Mouse (Mus musculus): ENCODE data around the gene Gm37240. TPM values are rescaled to one million over a fixed set of nuclear protein-coding genes. Genes with fewer than 3 reads are reported as not detected.

Gene Gm37240
- total RNA-seq, 1 experiment = 1.2 TPM

DNA sequence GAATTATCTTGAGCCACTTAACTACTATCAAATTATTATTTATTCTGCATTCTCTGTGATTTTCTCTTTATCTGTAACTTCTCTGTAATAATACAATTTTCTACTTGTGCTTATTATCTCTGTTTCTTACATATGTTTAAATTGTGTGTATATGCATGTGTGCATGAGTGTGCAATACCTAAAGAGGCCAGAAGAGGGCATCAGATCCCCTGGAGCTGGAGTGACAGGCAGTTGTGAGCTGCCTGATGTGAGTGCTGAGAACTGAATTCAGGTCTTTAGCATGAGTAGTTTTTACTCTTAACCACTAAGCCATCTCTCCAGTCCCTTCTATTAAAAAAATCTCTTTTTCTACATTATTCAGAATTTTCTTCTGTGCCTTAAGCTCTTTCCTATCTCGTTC is 406.7 kb downstream of the Gm37240 start:
- no peaks in the 10 kb centered on the region for H3K9me3 ChIP-seq (ENCODE audit: control insufficient read depth, insufficient read depth, low read depth, low read length)
- TF ChIP-seq MAFK (IDR thresholded peaks at IDR 0.05; ENCODE audit: insufficient read depth, low read depth, low read length) (no peak), CHD2 (IDR thresholded peaks at IDR 0.05; ENCODE audit: low read depth, low read length) (no peak), ZNF384 (IDR thresholded peaks at IDR 0.05; ENCODE audit: low read depth, low read length) (no peak), ZC3H11A (IDR thresholded peaks at IDR 0.05; ENCODE audit: borderline replicate concordance, low read depth, low read length) (peak; percentile 34; the same call in 1 of the 2 replicates)
- no peak overlapping the region for H3K4me3 ChIP-seq (ENCODE audit: insufficient read depth in 1 of 2, low read depth in 1 of 2, low read length in 2 of 2, poor library complexity in 1 of 2, severe bottlenecking in 1 of 2)
- H3K4me1 ChIP-seq (ENCODE audit: control insufficient read depth in 2 of 2, insufficient read depth in 2 of 2, low read length in 2 of 2, poor library complexity in 1 of 2) = no peaks in the 10 kb centered on the region
- no peak overlapping the region for H3K27ac ChIP-seq (ENCODE audit: insufficient read depth, low read depth, low read length, poor library complexity, severe bottlenecking)
- H3K9ac ChIP-seq (ENCODE audit: insufficient read depth, low read depth, low read length, poor library complexity, severe bottlenecking) = no peak overlapping the region
- H3K36me3 ChIP-seq (ENCODE audit: control insufficient read depth, insufficient read depth, low read length, poor library complexity, severe bottlenecking) = no peaks in the 10 kb centered on the region
- DNase-seq (ENCODE audit: low read depth, low spot score) = no peak
- in situ Hi-C loops (cut with MboI; ENCODE audit: low sequenced_read_pairs in 2 of 2, unreplicated experiment in 2 of 2) = no loop called here

DNA sequence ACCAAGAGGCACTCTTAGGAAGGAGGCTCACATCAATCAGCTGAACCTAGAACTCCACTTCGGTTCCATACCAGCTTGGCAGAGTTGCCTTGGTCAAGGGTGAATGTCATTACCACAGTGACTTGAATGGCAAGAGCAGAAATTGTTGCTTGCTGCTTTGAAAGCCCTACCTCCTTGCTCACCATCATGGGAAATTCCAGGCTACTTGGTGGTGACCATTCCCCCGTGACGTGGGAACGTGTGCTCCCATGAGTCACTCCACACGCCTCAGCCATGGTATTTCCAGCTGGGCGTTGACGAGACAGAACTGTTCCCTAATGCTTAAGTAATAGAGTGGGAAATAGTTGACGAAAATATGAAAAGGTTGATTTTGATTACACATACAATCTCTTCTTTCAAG is 408.6 kb downstream of the Gm37240 start:
- no peak overlapping the region for H3K4me3 ChIP-seq (ENCODE audit: insufficient read depth in 1 of 2, low read depth in 1 of 2, low read length in 2 of 2, poor library complexity in 1 of 2, severe bottlenecking in 1 of 2)
- TF ChIP-seq HCFC1 (IDR thresholded peaks at IDR 0.05; ENCODE audit: borderline replicate concordance, insufficient read depth, low read length) (no peak), ZNF384 (IDR thresholded peaks at IDR 0.05; ENCODE audit: low read depth, low read length) (no peak), MAFK (IDR thresholded peaks at IDR 0.05; ENCODE audit: insufficient read depth, low read depth, low read length) (no peak), ZC3H11A (IDR thresholded peaks at IDR 0.05; ENCODE audit: borderline replicate concordance, low read depth, low read length) (no peak), CHD2 (IDR thresholded peaks at IDR 0.05; ENCODE audit: low read depth, low read length) (no peak)
- DNase-seq (ENCODE audit: low read depth, low spot score) = no peak
- no peaks in the 10 kb centered on the region for H3K9me3 ChIP-seq (ENCODE audit: control insufficient read depth, insufficient read depth, low read depth, low read length)
- H3K9ac ChIP-seq (ENCODE audit: insufficient read depth, low read depth, low read length, poor library complexity, severe bottlenecking) = no peak overlapping the region
- H3K4me1 ChIP-seq (ENCODE audit: control insufficient read depth in 2 of 2, insufficient read depth in 2 of 2, low read length in 2 of 2, poor library complexity in 1 of 2) = no peaks in the 10 kb centered on the region
- H3K27ac ChIP-seq (ENCODE audit: insufficient read depth, low read depth, low read length, poor library complexity, severe bottlenecking) = no peak overlapping the region
- no peaks in the 10 kb centered on the region for H3K36me3 ChIP-seq (ENCODE audit: control insufficient read depth, insufficient read depth, low read length, poor library complexity, severe bottlenecking)
- in situ Hi-C loops (cut with MboI; ENCODE audit: low sequenced_read_pairs in 2 of 2, unreplicated experiment in 2 of 2) = no loop called here

DNA sequence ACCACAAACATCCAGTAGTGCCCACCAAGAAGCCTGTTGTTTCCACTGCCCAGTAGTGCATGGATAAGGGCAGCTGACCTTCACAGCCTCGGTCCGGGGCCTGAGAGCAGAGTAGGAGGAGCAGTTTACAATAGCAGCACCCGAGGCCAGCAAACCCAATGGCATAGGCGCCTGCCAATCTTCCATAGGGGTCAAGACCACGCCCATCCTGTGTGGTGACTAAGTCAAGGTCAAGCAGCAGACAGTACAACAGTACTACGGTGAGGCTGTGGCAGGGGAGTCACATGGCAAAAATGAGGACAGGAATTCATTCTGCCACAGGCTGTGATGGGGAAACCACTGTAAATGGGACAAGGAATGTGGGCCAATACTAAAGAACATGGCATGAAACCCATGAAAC is 417.6 kb downstream of the Gm37240 start:
- no peaks in the 10 kb centered on the region for H3K36me3 ChIP-seq (ENCODE audit: control insufficient read depth, insufficient read depth, low read length, poor library complexity, severe bottlenecking)
- no peak for DNase-seq (ENCODE audit: low read depth, low spot score)
- TF ChIP-seq HCFC1 (IDR thresholded peaks at IDR 0.05; ENCODE audit: borderline replicate concordance, insufficient read depth, low read length) = no peak
- TF ChIP-seq ZC3H11A (IDR thresholded peaks at IDR 0.05; ENCODE audit: borderline replicate concordance, low read depth, low read length) = no peak
- TF ChIP-seq MAFK (IDR thresholded peaks at IDR 0.05; ENCODE audit: insufficient read depth, low read depth, low read length) = no peak
- TF ChIP-seq ZNF384 (IDR thresholded peaks at IDR 0.05; ENCODE audit: low read depth, low read length) = no peak
- no peak for TF ChIP-seq CHD2 (IDR thresholded peaks at IDR 0.05; ENCODE audit: low read depth, low read length)
- in situ Hi-C loops (cut with MboI; ENCODE audit: low sequenced_read_pairs in 2 of 2, unreplicated experiment in 2 of 2) = no loop called here
- no peak overlapping the region for H3K9ac ChIP-seq (ENCODE audit: insufficient read depth, low read depth, low read length, poor library complexity, severe bottlenecking)
- H3K4me1 ChIP-seq (ENCODE audit: control insufficient read depth in 2 of 2, insufficient read depth in 2 of 2, low read length in 2 of 2, poor library complexity in 1 of 2) = no peaks in the 10 kb centered on the region
- H3K27ac ChIP-seq (ENCODE audit: insufficient read depth, low read depth, low read length, poor library complexity, severe bottlenecking) = no peak overlapping the region
- H3K9me3 ChIP-seq (ENCODE audit: control insufficient read depth, insufficient read depth, low read depth, low read length) = no peaks in the 10 kb centered on the region
- no peak overlapping the region for H3K4me3 ChIP-seq (ENCODE audit: insufficient read depth in 1 of 2, low read depth in 1 of 2, low read length in 2 of 2, poor library complexity in 1 of 2, severe bottlenecking in 1 of 2)

DNA sequence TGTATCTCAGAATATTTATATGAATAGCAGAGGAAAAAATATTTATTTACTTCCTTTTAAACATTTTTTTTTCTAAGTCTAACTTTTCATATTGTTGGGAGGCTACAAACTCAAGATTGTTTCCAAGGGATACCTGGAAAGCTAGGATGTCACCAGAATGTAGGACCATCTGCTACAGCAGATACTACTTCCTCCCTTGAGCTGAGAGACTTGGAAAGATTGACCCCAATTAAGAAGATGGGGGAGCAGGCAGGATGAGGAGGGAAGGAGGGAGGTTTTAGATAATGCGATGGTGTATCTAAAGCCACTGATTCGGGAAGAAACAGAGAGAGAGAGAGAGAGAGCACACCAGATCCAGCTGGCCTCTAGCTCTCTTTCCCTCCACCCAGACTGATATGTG is 418.3 kb downstream of the Gm37240 start:
- H3K4me1 ChIP-seq (ENCODE audit: control insufficient read depth in 2 of 2, insufficient read depth in 2 of 2, low read length in 2 of 2, poor library complexity in 1 of 2) = no peaks in the 10 kb centered on the region
- H3K9me3 ChIP-seq (ENCODE audit: control insufficient read depth, insufficient read depth, low read depth, low read length) = no peaks in the 10 kb centered on the region
- no peak for TF ChIP-seq ZC3H11A (IDR thresholded peaks at IDR 0.05; ENCODE audit: borderline replicate concordance, low read depth, low read length)
- TF ChIP-seq MAFK (IDR thresholded peaks at IDR 0.05; ENCODE audit: insufficient read depth, low read depth, low read length) = no peak
- no peak for TF ChIP-seq HCFC1 (IDR thresholded peaks at IDR 0.05; ENCODE audit: borderline replicate concordance, insufficient read depth, low read length)
- TF ChIP-seq ZNF384 (IDR thresholded peaks at IDR 0.05; ENCODE audit: low read depth, low read length) = no peak
- TF ChIP-seq CHD2 (IDR thresholded peaks at IDR 0.05; ENCODE audit: low read depth, low read length) = no peak
- no peak overlapping the region for H3K27ac ChIP-seq (ENCODE audit: insufficient read depth, low read depth, low read length, poor library complexity, severe bottlenecking)
- no peak overlapping the region for H3K4me3 ChIP-seq (ENCODE audit: insufficient read depth in 1 of 2, low read depth in 1 of 2, low read length in 2 of 2, poor library complexity in 1 of 2, severe bottlenecking in 1 of 2)
- H3K9ac ChIP-seq (ENCODE audit: insufficient read depth, low read depth, low read length, poor library complexity, severe bottlenecking) = no peak overlapping the region
- H3K36me3 ChIP-seq (ENCODE audit: control insufficient read depth, insufficient read depth, low read length, poor library complexity, severe bottlenecking) = no peaks in the 10 kb centered on the region
- no peak for DNase-seq (ENCODE audit: low read depth, low spot score)
- in situ Hi-C loops (cut with MboI; ENCODE audit: low sequenced_read_pairs in 2 of 2, unreplicated experiment in 2 of 2) = no loop called here

Data from ES-E14 (cell line).